Mouse (Mus musculus) liver, postnatal 0 days (tissue): Measurements from ENCODE around the gene Cwc25. TPM values are rescaled to one million over a fixed set of nuclear protein-coding genes. Genes with fewer than 3 reads are reported as not detected.
"Not testable (repeated sequence)": the region's sequence is repeated elsewhere in the genome, so short reads cannot be mapped to it uniquely, and the experiment has no call there.

Experiments
- ATAC-seq: fragments of 200-750 bp; cut with Nextera tagmentation; 2 replicates; pipeline ENCODE4 v1.8.0; 2017; ENCODE audit warnings: mild to moderate bottlenecking, moderate library complexity
- DNase-seq: peaks from one replicate; pipeline ENCODE4 v3.0.0-alpha.2; 2016
- H3K27ac ChIP-seq: fragments of 300-500 bp; sonication (generic); 2 replicates; pipeline ENCODE4 v1.5.1; 2014; ENCODE audit warnings: antibody characterized with exemption, moderate library complexity, mild to moderate bottlenecking, low read depth
- H3K27me3 ChIP-seq: fragments of 300-500 bp; sonication (generic); 2 replicates; pipeline ENCODE4 v1.6.1; 2014; ENCODE audit warnings: low read length, control low read depth, mixed read lengths; ENCODE audit not compliant: insufficient read depth
- H3K36me3 ChIP-seq: fragments of 300-500 bp; sonication (generic); replicated peaks from 2 replicates; pipeline ENCODE4 v1.6.1; 2014; ENCODE audit warnings: mild to moderate bottlenecking, control low read depth, low read length, moderate library complexity, mixed read lengths; ENCODE audit not compliant: insufficient read depth
- H3K4me1 ChIP-seq: fragments of 300-500 bp; sonication (generic); 2 replicates; pipeline ENCODE4 v1.6.1; 2014; ENCODE audit warnings: antibody characterized with exemption, mild to moderate bottlenecking, control low read depth; ENCODE audit not compliant: insufficient read depth
- H3K4me2 ChIP-seq: fragments of 300-500 bp; sonication (generic); 2 replicates; pipeline ENCODE4 v1.6.1; 2014; ENCODE audit warnings: low read depth, mild to moderate bottlenecking, low read length, moderate library complexity, mixed read lengths
- H3K4me3 ChIP-seq: fragments of 300-500 bp; sonication (generic); 2 replicates; pipeline ENCODE4 v1.5.1; 2014; ENCODE audit warnings: low read depth, low read length
- H3K9ac ChIP-seq: fragments of 300-500 bp; sonication (generic); replicated peaks from 2 replicates; pipeline ENCODE4 v1.6.1; 2014; ENCODE audit warnings: mild to moderate bottlenecking, moderate library complexity
- H3K9me3 ChIP-seq: fragments of 300-500 bp; sonication (generic); 2 replicates; pipeline ENCODE4 v1.6.1; 2016; ENCODE audit warnings: mild to moderate bottlenecking, control low read depth, low read length, mixed read lengths
- CTCF ChIP-seq: sonication (generic); IDR thresholded peaks from 2 replicates; pipeline ENCODE4 v1.5.1; 2016; ENCODE audit warnings: antibody characterized with exemption, low read depth
- EP300 ChIP-seq: IDR thresholded peaks from 2 replicates; pipeline ENCODE4 v1.6.1; 2016; ENCODE audit warnings: antibody characterized with exemption, low read depth, mild to moderate bottlenecking
- WGBS: fragments of 180-500 bp; shearing (Covaris S2); extraction: QIAGEN DNeasy Blood & Tissue Kit; methylation state at CpG from one replicate; pipeline ENCODE4 v1.1.7; 2014; ENCODE audit not compliant: insufficient replicate concordance; 5-methylcytosine and 5-hydroxymethylcytosine counted together
- polyA plus RNA-seq: library from polyadenylated mRNA; unstranded; fragments of >200 nt; fragmentation: Nextera tagmentation; extraction: Ambion mirVana; gene quantifications from 2 replicates; pipeline ENCODE4 v1.2.1, GENCODE M21; 2015

Cwc25 gene
- polyA plus RNA-seq, 1 experiment from 2014 or later = 5.8 TPM

DNA sequence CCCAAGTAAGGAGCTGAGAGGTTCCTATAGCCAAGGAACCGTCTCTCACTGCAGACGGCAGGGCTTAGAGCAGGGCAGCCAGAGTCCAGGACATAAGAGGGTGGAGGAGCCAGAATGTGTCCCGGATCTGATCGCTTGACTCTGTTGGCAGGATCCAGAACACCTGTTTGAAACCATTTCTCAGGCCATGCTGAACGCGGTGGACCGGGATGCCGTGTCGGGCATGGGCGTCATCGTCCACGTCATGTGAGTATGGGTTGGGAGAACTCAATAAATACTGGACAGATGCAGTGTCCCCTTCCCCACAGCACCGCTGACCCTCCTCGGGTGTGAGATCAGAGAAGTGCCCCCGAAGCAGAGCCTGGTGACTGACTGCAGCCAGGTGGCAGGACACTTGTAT lies 54.1 kb downstream of the Cwc25 start:
- TF ChIP-seq EP300 (no peak), CTCF (no peak)
- DNase-seq (no peak), ATAC-seq (no peak)
- H3K9me3 ChIP-seq = no peaks in the 10 kb centered on the region
- H3K4me2 ChIP-seq = no peak overlapping the region
- H3K36me3 ChIP-seq = peaks cover 45% of the 10 kb centered on the region
- H3K9ac ChIP-seq = no peak overlapping the region
- peaks cover 5% of the 10 kb centered on the region; the same call in 1 of the 2 replicates for H3K4me1 ChIP-seq
- WGBS = 92% methylated on average over 15 of the region's 15 CpGs
- no peak overlapping the region for H3K4me3 ChIP-seq
- no peaks in the 10 kb centered on the region for H3K27me3 ChIP-seq
- no peak overlapping the region for H3K27ac ChIP-seq

DNA sequence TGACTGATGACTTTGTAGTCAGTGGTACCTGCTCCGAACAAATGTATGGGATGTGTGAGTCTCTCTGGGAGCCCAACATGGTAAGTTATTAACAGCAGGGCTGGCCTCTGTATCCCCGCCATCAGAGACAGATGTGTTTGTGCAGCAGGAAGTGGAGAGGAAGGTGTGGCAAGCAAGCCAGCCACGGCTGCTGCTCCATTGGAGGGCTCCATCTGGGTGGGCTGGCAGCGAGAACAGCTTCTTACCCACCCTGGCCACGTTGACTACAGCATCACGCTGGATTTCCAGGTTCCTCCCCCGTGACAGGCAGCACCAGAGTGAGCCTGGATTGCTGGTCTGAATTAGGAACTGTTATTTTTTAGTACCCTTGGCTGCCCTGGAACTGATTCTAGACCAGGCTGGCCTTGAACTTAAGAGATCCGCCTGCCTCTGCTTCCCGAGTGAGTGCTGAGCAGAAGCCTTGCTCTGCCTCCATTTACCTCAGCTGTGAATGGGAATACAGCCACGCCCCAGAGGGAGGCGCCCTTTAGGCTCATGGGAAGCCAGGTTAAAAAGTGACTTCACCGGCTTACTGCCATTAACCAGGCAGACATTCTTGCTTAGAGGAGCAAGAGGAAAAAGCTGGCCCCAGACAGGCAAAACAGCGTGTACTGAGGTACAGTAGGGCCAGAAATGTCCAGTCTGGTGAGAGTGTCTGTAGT lies 55.0 kb downstream of the Cwc25 start:
- no peak overlapping the region for H3K4me2 ChIP-seq
- peaks cover 52% of the 10 kb centered on the region for H3K36me3 ChIP-seq
- no peak for ATAC-seq
- no peak for DNase-seq
- no peaks in the 10 kb centered on the region for H3K27me3 ChIP-seq
- 67% methylated on average over 13 of the region's 13 CpGs for WGBS
- H3K9me3 ChIP-seq = no peaks in the 10 kb centered on the region
- TF ChIP-seq CTCF = no peak
- no peak for TF ChIP-seq EP300
- no peak overlapping the region for H3K27ac ChIP-seq
- H3K9ac ChIP-seq = no peak overlapping the region
- H3K4me1 ChIP-seq = peaks cover 5% of the 10 kb centered on the region; the same call in 1 of the 2 replicates
- H3K4me3 ChIP-seq = no peak overlapping the region

DNA sequence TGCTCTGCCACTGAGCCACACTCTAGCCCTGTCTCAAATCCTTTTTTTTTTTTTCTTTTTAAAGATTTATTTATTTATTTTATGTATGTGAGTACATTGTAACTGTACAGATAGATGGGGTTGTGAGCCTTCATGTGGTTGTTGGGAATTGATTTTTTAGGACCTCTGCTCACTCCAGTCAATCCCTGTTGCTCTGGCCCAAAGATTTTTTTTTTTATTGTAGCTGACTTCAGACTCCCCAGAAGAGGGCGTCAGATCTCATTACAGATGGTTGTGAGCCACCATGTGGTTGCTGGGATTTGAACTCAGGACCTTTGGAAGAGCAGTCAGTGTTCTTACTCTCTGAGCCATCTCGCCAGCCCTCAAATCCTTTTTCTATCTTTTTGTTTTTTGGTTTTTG lies 56.3 kb downstream of the Cwc25 start:
- H3K4me3 ChIP-seq, H3K9ac ChIP-seq, ATAC-seq, H3K9me3 ChIP-seq, H3K4me1 ChIP-seq, H3K27ac ChIP-seq, DNase-seq, H3K4me2 ChIP-seq, H3K27me3 ChIP-seq: not testable (repeated sequence)
- H3K36me3 ChIP-seq = peaks cover 58% of the 10 kb centered on the region
- 76% methylated on average over 2 of the region's 2 CpGs for WGBS

DNA sequence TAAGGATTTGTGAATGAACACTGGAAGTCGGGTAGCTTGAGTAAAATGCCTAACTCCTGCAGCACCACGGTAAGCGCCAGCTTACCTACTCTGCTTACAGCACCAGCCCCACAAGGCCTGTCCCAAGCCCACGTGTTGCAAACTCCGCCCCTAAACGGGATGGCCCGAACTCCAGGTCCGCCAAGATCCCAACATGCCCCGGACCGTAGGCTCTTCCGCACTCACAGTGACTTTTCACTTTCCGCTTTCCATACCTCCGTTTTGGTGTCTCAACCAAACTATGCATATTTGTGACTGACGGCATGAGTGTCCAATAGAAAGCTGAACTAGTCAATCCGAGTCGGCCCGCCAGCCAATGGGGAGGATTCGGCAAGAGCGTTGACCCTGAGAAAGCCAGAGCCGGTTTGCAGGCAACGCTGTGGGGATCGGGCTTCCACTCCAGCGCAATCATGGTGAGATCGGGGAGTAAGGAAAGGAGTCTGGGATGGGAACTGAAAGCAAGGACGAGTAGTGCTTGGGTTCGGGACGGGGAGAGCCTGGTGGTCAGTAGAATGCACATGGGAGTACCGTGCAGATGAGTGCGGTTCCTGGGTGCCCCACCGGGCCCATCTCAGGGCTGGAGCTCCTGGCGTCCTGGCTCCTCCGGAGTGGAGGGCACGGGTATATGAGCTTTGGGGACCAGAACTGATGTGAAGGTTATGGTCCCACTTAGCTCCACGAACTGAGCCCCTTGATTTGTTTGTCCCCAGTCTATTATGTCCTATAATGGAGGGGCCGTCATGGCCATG lies 63.1 kb downstream of the Cwc25 start, which contains the start of gene Psmb3:
Gene Psmb3, plus strand, starts transcription at position 361 of the 788 bp plus-strand sequence.
- Histone ChIP-seq H3K27me3 (peaks cover 35% of the 10 kb centered on the region), H3K9ac (peak within 1 kb of the TSS; percentile 84), H3K4me1 (peaks cover 34% of the 10 kb centered on the region), H3K9me3 (no peaks in the 10 kb centered on the region), H3K4me2 (peak within 1 kb of the TSS; percentile 90), H3K4me3 (peak within 1 kb of the TSS; percentile 82), H3K27ac (peak within 1 kb of the TSS; percentile 88), H3K36me3 (peaks cover 27% of the 10 kb centered on the region)
- ATAC-seq (peak; percentile 90), DNase-seq (peak; percentile 96)
- under 1% methylated on average over 35 of the region's 35 CpGs for WGBS
- no peak for TF ChIP-seq CTCF
- peak; percentile 72 for TF ChIP-seq EP300

- ATAC-seq (peak; percentile 20; the same call in 1 of the 2 replicates), DNase-seq (peak; percentile 90)
- under 1% methylated on average over 24 of the region's 24 CpGs for WGBS
- Histone ChIP-seq H3K27ac (peak overlapping the region; percentile 77), H3K9ac (peak overlapping the region; percentile 22), H3K4me3 (peak overlapping the region; percentile 82), H3K36me3 (peaks cover 20% of the 10 kb centered on the region), H3K9me3 (no peaks in the 10 kb centered on the region), H3K4me2 (peak overlapping the region; percentile 90), H3K4me1 (peaks cover 38% of the 10 kb centered on the region), H3K27me3 (peaks cover 38% of the 10 kb centered on the region)
- no peak for TF ChIP-seq CTCF
- no peak; the same call in 1 of the 2 replicates for TF ChIP-seq EP300
These were observed 64.0 kb downstream of the Cwc25 start for GRCm38 (mm10) chr11:97702393-97702745.

DNA sequence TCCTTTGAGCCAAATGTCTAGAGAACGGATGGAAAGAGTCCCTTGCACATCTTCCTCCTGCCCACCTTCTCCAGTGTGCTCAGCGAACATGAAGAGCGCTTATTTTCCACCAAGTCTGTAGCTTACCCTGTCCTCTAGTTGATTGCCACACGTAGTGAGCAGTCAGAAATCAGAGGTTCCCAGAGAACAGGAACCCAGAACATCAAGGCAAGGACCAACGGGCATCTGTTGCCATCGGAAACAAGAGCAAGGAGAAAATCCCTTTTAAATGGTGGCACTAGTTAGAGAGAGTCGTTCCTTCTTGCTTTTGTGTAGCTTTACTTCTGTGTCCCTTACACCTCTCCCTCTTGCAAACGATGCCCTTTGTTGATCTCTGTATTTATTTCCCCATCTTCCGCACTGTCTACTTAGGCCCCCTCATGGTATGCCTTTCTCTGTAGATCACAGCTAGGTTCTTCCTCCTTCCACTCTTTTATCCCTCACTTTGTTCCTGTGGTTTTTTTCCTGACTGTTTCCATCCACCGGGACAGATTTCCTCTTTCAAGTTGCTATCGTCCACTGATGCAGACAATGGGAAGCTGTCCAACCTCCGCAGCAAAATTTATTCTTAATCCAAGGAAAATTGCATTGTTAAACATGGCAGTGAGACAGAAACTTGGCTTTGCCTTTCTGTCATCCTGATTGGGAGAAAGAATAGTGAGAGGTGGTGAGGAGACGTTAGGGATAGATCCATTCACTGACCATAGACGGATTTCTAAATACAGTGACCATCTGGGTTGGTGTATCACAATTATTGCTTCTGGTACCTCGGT lies 64.6 kb downstream of the Cwc25 start:
- Histone ChIP-seq H3K27ac (no peak overlapping the region), H3K36me3 (peaks cover 15% of the 10 kb centered on the region), H3K9ac (no peak overlapping the region), H3K9me3 (no peaks in the 10 kb centered on the region), H3K4me1 (peaks cover 38% of the 10 kb centered on the region), H3K27me3 (peaks cover 38% of the 10 kb centered on the region), H3K4me3 (peak overlapping the region; percentile 82), H3K4me2 (peak overlapping the region; percentile 90)
- 40% methylated on average over 15 of the region's 15 CpGs for WGBS
- TF ChIP-seq EP300 = no peak
- TF ChIP-seq CTCF = no peak
- DNase-seq (no peak), ATAC-seq (no peak)
